Mouse (Mus musculus) right cerebral cortex, postnatal 14 days (tissue): ENCODE results near the gene Son.

Experiments used
- DNase-seq: peaks from one replicate; pipeline ENCODE4 v3.0.0; 2022

The Son gene

GRCm38 (mm10) chr16:91647461-91648219 lies at the start of gene Son:
Gene Son, plus strand, starts transcription at chr16:91647506.
- peak; percentile 97 for DNase-seq

DNA sequence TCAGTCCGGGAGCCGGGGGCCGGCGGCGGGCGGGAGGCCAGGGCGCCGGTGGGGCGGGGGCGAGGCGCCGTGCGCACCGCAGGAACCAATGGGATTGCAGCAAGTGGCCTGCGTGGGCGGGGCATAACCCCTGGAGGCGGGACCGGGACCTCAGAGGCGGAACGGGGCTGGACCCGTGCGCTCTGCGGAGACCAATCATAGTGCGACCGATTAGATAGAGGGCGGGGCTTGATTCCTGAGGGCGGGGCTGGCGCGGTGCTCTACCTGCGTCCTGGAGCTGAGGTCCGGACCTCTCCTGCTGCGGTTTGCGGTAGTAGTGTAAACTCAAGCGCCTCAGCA lies 49.7 kb upstream of the Son start, which contains the start of gene Tmem50b:
TSS of gene Tmem50b (minus strand) at position 129 of the 339 bp plus-strand sequence.
- DNase-seq, result peak; percentile 99

DNA sequence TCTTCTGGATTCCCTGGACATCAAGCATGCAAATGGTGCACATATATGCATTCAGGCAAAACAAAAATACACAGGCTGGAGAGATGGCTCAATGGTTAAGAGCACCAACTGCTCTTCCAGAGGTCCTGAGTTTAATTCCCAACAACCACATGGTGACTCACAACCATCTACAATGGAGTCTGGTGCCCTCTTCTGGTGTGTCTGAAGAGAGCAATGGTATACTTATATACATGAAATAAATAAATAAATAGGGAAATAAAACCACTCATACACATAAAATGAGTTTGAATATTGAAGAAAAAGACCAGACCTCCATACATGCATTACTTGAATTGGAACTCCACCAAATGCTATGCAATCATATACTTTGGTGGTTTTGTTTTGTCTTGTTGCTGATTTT lies 48.1 kb upstream of the Son start:
- no peak for DNase-seq

GRCm38 (mm10) chr16:91601081-91601480 lies 46.2 kb upstream of the Son start:
- no peak for DNase-seq

DNA sequence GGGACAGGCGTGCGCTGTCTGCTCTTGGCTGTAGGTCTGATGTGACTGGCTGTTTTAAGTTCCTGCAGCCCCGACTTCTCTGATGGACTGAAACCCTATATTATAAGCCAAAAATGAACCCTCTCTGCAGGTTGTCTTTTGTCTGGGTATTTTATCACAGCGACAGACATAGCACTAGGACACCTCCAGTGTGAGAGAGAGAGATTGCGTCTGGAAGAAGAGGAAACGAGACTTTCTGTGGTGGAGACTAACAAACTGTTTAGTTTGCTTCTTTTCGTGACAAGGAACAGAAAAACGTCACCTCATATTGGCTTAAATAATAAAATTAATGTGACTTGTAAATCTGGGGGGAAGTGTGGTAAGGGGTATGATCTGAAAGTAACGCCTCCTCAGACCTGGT lies 45.6 kb upstream of the Son start:
- DNase-seq, result no peak

- DNase-seq, result no peak
Observed at GRCm38 (mm10) chr16:91605156-91605555, 42.1 kb upstream of the Son start.

GRCm38 (mm10) chr16:91606958-91607357 lies 40.3 kb upstream of the Son start:
- no peak for DNase-seq

DNA sequence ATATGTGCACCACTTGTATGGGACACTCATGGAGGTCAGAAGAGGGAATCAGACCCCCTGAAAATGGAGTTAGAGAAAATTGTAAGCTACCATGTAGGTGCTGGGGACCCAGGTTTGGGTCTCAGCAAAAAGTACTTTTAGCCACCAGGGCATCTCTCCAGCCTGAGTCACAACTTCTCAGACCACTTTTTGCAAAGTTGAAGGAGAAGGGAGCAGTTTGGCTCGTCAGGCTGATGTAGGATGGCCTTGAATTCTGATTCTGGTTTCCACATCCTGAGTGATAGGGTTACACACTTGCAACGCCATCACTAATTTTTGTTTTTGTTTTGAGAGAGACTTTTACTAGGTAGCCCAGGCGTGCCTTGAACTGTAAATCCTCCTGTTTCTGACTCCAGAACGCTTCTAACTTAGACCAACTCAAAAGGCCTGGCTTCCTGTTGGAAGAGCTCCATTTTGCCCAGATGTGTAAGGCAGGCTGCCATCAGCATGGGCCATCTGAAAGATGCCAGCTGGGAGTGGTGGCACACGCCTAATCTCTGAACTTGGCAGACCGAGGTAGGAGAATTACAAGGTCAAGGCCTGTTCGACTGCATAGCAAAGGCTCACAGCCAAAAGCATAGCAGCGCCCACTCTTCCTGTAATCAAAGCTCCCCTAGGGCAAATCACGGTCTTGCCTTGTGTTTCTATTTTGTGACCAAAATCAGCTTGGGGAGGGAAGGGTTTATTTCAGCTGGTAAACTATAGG lies 37.6 kb upstream of the Son start:
- DNase-seq, result no peak

- DNase-seq, result no peak
Observed at GRCm38 (mm10) chr16:91611248-91611647, 36.1 kb upstream of the Son start.

GRCm38 (mm10) chr16:91612525-91612924 lies 34.8 kb upstream of the Son start:
- DNase-seq, result no peak

GRCm38 (mm10) chr16:91614552-91614951 lies 32.8 kb upstream of the Son start:
- no peak for DNase-seq

GRCm38 (mm10) chr16:91618511-91619501 lies 28.5 kb upstream of the Son start, which contains the start of gene Dnajc28:
Gene Dnajc28, minus strand, starts transcription at chr16:91619026.
- DNase-seq, result peak; percentile 74

DNA sequence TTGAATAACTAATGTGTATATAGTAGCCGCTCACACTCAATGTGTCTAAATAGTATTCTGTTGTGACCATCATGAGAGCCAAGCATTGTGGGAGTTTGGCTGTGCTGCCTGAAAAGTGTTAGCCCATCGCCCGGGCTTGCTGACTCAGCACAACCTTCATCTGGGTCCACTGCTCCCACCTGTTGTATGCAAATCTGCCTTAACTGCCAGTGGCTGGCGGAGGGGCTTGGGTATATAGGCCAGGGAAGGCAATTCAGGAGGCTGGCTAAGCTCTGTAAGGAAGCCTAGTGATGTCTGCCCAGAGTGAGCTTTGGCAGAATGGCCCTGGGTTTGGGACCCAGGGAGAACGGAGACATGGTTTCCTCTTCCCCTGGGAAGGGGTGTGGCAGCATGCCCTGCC lies 27.1 kb upstream of the Son start:
- DNase-seq, result no peak

DNA sequence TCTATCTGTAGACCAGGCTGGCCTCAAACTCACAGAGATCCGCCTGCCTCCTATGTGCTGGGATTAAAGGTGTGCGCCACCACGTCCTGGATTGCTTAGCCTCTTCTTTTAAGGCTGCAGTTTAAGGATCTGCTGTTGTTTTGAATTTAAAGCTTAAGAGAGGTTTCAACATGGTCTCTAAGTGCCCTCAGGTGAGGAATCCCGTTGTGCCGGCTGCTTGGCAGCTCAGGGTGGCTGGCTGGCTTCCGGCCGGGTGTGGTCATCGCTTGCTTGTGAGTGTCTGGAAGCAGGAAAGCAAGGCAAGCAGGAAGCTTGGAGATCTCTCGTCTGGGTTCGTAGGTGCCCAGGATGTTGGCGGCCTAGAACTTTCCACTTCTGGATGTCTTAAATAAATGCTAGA lies 26.3 kb upstream of the Son start:
- no peak for DNase-seq

DNA sequence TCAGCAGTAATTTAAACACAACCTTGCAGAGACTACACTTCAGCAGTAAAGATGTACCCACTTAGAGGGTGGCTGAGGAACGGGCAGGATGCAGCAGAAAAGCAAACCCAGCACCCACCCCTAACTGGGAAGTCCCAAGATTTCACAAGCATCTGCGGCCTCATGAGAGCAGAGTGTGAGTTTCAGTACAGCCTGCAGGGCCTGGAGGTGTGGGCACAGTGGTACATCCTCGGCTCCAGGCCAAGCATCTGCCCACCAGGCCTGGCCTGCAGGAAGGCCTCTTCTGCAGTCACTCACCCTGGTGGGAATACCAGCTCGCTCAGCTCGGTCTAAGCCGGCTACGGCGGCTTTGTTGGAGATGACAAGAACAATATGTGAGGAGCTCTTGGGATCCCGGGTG lies 24.2 kb upstream of the Son start:
- no peak for DNase-seq

GRCm38 (mm10) chr16:91627831-91628230 lies 19.5 kb upstream of the Son start:
- no peak for DNase-seq

- DNase-seq, result no peak
Observed at GRCm38 (mm10) chr16:91628673-91629072, 18.6 kb upstream of the Son start.

DNA sequence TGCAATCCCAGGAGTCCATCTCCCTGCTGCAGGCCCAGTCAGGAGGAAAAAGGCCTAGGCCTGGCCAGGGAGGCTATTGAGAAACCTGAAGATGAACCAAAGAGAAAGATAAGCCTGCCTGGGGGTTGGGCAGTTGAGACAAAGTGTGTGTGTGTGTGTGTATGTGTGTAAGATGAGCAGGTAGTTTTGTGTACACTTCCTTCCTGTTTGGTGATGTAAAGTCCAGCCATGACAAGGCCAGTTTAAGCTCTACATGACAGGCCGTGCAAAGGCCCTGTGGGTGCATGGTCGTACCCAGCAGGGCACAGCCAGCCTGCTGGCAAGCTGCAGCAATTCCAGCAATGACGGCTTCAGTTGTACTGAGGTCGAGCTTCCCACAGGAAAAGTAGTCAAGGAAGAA lies 17.6 kb upstream of the Son start:
- no peak for DNase-seq

DNA sequence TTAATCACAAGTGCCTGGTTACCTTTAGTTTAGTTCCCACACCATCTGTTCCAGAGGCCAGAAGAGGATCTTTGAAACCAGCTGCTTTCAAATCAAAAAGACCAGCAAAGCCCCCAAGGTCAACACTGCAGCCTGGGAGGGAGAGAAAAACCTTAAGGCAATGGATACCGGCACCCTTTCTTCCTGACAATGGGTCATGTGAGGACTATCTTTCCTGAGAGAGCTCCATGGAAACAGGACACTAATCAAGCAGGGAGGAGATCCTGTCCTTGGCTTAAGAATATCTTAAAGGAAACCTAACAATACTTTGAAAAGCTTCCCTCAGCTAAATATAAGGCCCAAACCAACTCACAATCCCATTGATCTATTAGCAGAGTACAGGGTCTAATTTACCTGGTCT lies 16.7 kb upstream of the Son start:
- DNase-seq, result no peak

- no peak for DNase-seq
Observed at GRCm38 (mm10) chr16:91632439-91632838, 14.9 kb upstream of the Son start.

DNA sequence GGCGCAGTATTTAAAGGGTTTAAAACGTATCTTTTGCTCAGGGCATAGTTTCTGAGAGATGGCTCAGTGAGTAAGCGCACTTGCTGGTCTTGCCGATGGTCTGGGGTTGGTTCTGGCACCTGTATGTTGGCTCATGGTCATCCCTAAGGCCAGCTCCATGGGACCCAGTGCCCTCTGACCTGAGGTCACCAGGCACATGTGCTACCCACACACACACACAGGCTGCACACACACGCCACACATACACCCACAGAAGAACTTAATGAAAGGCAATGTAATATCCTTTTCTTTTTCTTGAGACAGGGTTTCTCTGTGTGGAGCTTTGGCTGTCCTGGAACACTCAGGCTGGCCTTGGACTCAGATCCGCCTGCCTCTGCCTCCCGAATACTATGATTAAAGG lies 14.4 kb upstream of the Son start:
- no peak for DNase-seq

- DNase-seq, result no peak
Observed at GRCm38 (mm10) chr16:91633641-91634040, 13.7 kb upstream of the Son start.

DNA sequence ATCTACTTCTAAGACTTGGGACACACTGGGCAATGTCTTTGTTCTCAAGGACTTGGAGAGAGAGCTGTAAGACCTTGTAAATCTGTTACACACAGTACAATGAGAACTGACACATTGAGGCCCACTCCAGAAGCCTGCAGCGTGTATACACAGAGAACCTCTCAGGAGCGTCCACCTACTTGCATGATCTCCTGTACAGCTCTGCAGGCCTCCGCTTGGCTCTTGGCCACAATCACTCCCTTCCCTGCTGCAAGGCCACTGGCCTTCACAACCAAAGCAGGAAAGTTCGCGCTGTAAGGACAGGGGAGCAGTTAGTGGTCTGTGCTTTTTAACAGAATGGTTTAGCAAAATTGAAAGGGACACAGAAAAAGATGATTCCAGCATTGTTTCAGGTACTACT lies 8.1 kb upstream of the Son start:
- no peak for DNase-seq
